Mouse (Mus musculus): ENCODE measurements around the gene Gabre.

The Gabre gene

GRCm38 (mm10) chrX:72274659-72275371 is at the start of gene Gabre:
TSS of gene Gabre (minus strand) at chrX:72274803.
- no peak for ATAC-seq (ENCODE audit: low TSS enrichment)

- no peak for ATAC-seq (ENCODE audit: low TSS enrichment)
Measured at GRCm38 (mm10) chrX:72297812-72298211, 23.2 kb upstream of the Gabre start.

- ATAC-seq (ENCODE audit: low TSS enrichment) = no peak
Measured at GRCm38 (mm10) chrX:72275372-72275663, 715 bp upstream of the Gabre start.

- ATAC-seq (ENCODE audit: low TSS enrichment) = no peak
Measured at GRCm38 (mm10) chrX:72273966-72274658, 491 bp downstream of the Gabre start.

- no peak for ATAC-seq (ENCODE audit: low TSS enrichment)
Measured at GRCm38 (mm10) chrX:72270637-72271036, 4.0 kb downstream of the Gabre start.

GRCm38 (mm10) chrX:72221717-72222116 is 52.9 kb downstream of the Gabre start, which contains the start of gene Magea4:
TSS of gene Magea4 (plus strand) at chrX:72222017.
- no peak for ATAC-seq (ENCODE audit: low TSS enrichment)

All from frontal cortex, adult (tissue).